ENCODE assay signal across 11 mouse cellular contexts in genomic region chr2:173945441-173945840, GRCm38 (mm10).
"Had no signal": no experiment of that assay in that cellular context is flagged by ENCODE, and none has a peak within 500 bp of the region (broad histone marks: within the 10 kb centered on the region; RNA-seq: fewer than 3 reads in every experiment).

No protein-coding gene starts in this region.

- H3K4me3 ChIP-seq: layer of hippocampus, adult 2 months; limb, embryonic 12.5 days; midbrain, embryonic 10.5 days; myocyte; neural tube, embryonic 15.5 days had no signal

- H3K27ac ChIP-seq: layer of hippocampus, adult 2 months; limb, embryonic 12.5 days; liver, embryonic 14.5 days; midbrain, embryonic 10.5 days; neural tube, embryonic 15.5 days; stomach, postnatal 0 days had no signal

- H3K4me2 ChIP-seq: limb, embryonic 12.5 days; neural tube, embryonic 15.5 days had no signal

- H3K9ac ChIP-seq: limb, embryonic 12.5 days; liver, embryonic 14.5 days; neural tube, embryonic 15.5 days had no signal

- DNase-seq: kidney, postnatal 10 days; kidney, postnatal 4 days; lung, adult 18-20 months; midbrain, embryonic 14.5 days had no signal

- H3K27me3 ChIP-seq: limb, embryonic 12.5 days; neural tube, embryonic 15.5 days had no signal

- H3K36me3 ChIP-seq: limb, embryonic 12.5 days; midbrain, embryonic 10.5 days; neural tube, embryonic 15.5 days had no signal
